Mouse (Mus musculus): ENCODE results near the gene Glrx3. TPM values are rescaled to one million over a fixed set of nuclear protein-coding genes. Genes with fewer than 3 reads are reported as not detected.

The Glrx3 gene
- polyA plus RNA-seq (2014; fragmentation: Nextera tagmentation; extraction: Ambion mirVana), result 283 TPM in 2 replicates

DNA sequence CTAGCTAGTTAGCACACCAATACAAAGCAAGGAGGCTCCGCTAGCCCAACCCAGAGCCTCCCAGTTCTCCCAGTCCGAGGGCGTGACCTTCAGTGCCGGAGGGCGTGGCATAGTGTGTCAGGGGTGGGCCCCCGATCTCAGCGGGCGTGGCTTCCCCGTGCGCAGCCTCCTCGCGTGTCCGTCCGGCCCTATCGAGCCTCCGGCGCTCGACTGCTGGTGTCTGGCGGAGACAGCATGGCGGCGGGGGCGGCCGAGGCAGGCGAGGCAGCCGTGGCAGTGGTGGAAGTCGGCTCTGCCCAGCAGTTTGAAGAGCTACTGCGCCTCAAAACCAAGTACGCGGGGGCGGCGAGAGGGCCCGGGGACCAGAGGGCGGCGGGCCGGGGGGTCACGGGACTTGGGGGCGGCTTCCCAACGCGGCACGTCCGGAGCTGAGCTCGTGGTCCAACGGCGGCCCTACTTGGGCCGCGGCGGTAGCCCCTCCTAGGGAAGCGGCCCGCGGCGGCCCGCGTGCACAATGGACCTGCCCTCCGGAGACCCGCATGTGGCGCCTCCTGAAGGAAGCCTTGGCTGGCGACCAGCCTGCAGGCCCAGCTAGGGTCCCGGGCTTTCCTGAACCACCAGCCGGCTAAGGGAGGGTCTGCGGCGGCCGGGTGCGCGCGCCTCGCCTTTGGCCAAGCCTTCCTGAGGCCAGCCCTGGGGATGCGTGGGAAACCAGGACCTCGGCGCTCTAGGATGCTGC, at the start of gene Glrx3:
Gene Glrx3 (plus strand): TSS at position 175 of the 739 bp plus-strand sequence.
- Histone ChIP-seq H3K4me2 (ENCODE audit: low read depth, low read length) (peak within 1 kb of the TSS; percentile 60), H3K9ac (replicated peaks; ENCODE audit: low read depth, low read length) (peak within 1 kb of the TSS; percentile 92), H3K4me3 (ENCODE audit: low read depth, low read length) (peak within 1 kb of the TSS; percentile 86), H3K4me1 (ENCODE audit: control insufficient read depth, insufficient read depth, low read length) (peaks cover 11% of the 10 kb centered on the region), H3K27me3 (ENCODE audit: control insufficient read depth, insufficient read depth, low read length) (no peaks in the 10 kb centered on the region), H3K9me3 (ENCODE audit: control insufficient read depth, low read length) (no peaks in the 10 kb centered on the region), H3K27ac (ENCODE audit: low read depth, low read length) (peak within 1 kb of the TSS; percentile 87), H3K36me3 (ENCODE audit: control insufficient read depth, insufficient read depth, low read length) (no peaks in the 10 kb centered on the region)
- under 1% methylated on average over 57 of the region's 69 CpGs for WGBS
- peak; percentile 92 for ATAC-seq (ENCODE audit: low read depth)

DNA sequence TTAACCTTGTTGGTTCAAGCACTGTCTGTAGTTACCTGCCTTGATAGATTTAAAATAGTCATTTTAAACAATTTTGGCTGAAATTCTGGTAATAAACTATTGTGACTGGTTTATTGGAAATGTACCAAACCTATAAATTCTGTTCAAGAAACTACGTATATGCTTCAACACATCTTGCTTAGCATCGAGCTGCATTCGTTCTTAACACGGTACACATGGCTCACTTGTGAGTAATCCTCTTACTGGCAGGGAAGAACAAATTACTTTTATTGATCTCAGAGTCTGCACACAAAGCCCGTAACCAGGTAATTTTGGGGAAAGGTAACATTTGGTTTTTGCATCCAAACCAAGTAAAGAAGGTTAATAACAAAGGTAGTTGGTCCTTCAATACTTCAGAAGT, 49.6 kb upstream of the Glrx3 start:
- Histone ChIP-seq H3K9ac (replicated peaks; ENCODE audit: low read depth, low read length) (no peak overlapping the region), H3K9me3 (ENCODE audit: control insufficient read depth, low read length) (no peaks in the 10 kb centered on the region), H3K4me1 (ENCODE audit: control insufficient read depth, insufficient read depth, low read length) (no peaks in the 10 kb centered on the region), H3K27ac (ENCODE audit: low read depth, low read length) (no peak overlapping the region), H3K36me3 (ENCODE audit: control insufficient read depth, insufficient read depth, low read length) (no peaks in the 10 kb centered on the region), H3K27me3 (ENCODE audit: control insufficient read depth, insufficient read depth, low read length) (no peaks in the 10 kb centered on the region), H3K4me2 (ENCODE audit: low read depth, low read length) (no peak overlapping the region), H3K4me3 (ENCODE audit: low read depth, low read length) (no peak overlapping the region)
- WGBS, result 85% methylated on average over 5 of the region's 5 CpGs
- no peak for ATAC-seq (ENCODE audit: low read depth)

DNA sequence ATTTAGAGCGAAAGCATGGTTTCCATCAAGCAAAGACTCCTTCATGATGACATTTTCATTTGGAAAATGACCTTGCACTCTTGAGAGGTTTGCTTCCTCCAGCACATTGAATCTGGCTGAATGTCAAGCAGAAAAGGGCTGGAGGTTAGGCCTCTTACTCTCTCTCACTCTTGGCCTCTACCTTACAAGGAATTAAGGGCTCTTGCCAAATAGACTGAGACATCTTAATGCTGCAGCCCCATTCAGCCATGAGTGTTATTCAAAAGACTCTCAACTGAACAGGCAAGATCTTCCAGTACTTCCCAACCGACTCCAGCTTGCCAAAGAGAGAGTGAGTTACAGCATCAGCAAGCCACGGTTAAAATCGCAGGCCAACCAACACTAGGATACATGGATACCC, 42.0 kb upstream of the Glrx3 start:
- H3K27ac ChIP-seq (ENCODE audit: low read depth, low read length), result no peak overlapping the region
- no peaks in the 10 kb centered on the region for H3K27me3 ChIP-seq (ENCODE audit: control insufficient read depth, insufficient read depth, low read length)
- H3K4me2 ChIP-seq (ENCODE audit: low read depth, low read length), result no peak overlapping the region
- H3K4me1 ChIP-seq (ENCODE audit: control insufficient read depth, insufficient read depth, low read length), result no peaks in the 10 kb centered on the region
- no peak overlapping the region for H3K4me3 ChIP-seq (ENCODE audit: low read depth, low read length)
- H3K9ac ChIP-seq (replicated peaks; ENCODE audit: low read depth, low read length), result no peak overlapping the region
- H3K36me3 ChIP-seq (ENCODE audit: control insufficient read depth, insufficient read depth, low read length), result no peaks in the 10 kb centered on the region
- ATAC-seq (ENCODE audit: low read depth), result no peak
- 88% methylated on average over 4 of the region's 4 CpGs for WGBS
- H3K9me3 ChIP-seq (ENCODE audit: control insufficient read depth, low read length), result no peaks in the 10 kb centered on the region

DNA sequence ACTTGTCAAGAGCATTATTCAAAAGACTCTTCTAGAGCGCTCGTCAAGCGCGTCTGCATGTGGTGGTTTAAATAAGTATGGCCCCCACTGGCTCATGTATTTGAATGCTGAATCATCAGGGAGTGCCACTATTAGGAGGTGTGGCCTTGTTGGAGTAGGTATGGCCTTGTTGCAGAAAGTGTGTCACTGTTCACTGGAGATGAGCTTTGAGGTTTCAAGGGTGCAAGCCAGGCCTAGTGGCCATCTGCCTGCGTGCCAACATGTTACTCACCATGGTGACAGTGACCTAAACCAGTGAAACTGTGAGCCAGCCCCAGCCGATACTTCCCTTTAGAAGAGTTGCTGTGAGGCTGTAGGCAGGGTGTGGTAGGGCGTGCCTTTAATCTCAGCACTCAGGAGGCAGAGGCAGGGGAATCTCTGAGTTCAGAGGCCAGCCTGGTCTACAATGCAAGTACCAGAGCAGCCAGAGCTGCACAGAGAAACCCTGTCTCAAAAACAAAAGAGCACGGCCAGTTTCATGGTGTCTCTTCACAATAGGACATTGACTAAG, 40.0 kb upstream of the Glrx3 start:
- H3K4me3 ChIP-seq (ENCODE audit: low read depth, low read length), result no peak overlapping the region
- WGBS, result 93% methylated on average over 8 of the region's 8 CpGs
- H3K36me3 ChIP-seq (ENCODE audit: control insufficient read depth, insufficient read depth, low read length), result no peaks in the 10 kb centered on the region
- no peak overlapping the region for H3K27ac ChIP-seq (ENCODE audit: low read depth, low read length)
- H3K4me2 ChIP-seq (ENCODE audit: low read depth, low read length), result no peak overlapping the region
- no peaks in the 10 kb centered on the region for H3K27me3 ChIP-seq (ENCODE audit: control insufficient read depth, insufficient read depth, low read length)
- H3K4me1 ChIP-seq (ENCODE audit: control insufficient read depth, insufficient read depth, low read length), result no peaks in the 10 kb centered on the region
- ATAC-seq (ENCODE audit: low read depth), result no peak
- no peak overlapping the region for H3K9ac ChIP-seq (replicated peaks; ENCODE audit: low read depth, low read length)
- no peaks in the 10 kb centered on the region for H3K9me3 ChIP-seq (ENCODE audit: control insufficient read depth, low read length)

DNA sequence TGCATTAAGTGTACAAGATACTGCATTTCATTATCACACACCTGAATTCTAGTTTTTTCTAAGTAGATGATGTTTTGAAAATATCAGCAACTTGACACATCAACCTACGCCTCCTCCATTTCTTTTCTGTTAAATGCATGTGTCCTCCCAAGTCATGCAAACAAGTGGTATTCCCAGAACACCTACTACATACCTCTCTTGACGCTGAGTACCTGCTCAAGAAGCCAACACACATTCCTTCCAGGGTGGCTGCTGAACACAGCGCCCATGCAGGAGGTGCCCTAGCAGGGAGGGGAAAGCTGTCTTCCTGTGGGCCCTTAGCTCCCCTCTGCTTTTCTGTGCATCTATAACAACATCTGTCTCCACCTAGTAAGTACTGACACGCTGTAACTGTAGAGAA, 38.4 kb upstream of the Glrx3 start:
- 95% methylated on average over 4 of the region's 4 CpGs for WGBS
- ATAC-seq (ENCODE audit: low read depth), result no peak
- Histone ChIP-seq H3K9ac (replicated peaks; ENCODE audit: low read depth, low read length) (no peak overlapping the region), H3K4me2 (ENCODE audit: low read depth, low read length) (no peak overlapping the region), H3K9me3 (ENCODE audit: control insufficient read depth, low read length) (no peaks in the 10 kb centered on the region), H3K4me1 (ENCODE audit: control insufficient read depth, insufficient read depth, low read length) (no peaks in the 10 kb centered on the region), H3K27ac (ENCODE audit: low read depth, low read length) (no peak overlapping the region), H3K27me3 (ENCODE audit: control insufficient read depth, insufficient read depth, low read length) (no peaks in the 10 kb centered on the region), H3K4me3 (ENCODE audit: low read depth, low read length) (no peak overlapping the region), H3K36me3 (ENCODE audit: control insufficient read depth, insufficient read depth, low read length) (no peaks in the 10 kb centered on the region)

DNA sequence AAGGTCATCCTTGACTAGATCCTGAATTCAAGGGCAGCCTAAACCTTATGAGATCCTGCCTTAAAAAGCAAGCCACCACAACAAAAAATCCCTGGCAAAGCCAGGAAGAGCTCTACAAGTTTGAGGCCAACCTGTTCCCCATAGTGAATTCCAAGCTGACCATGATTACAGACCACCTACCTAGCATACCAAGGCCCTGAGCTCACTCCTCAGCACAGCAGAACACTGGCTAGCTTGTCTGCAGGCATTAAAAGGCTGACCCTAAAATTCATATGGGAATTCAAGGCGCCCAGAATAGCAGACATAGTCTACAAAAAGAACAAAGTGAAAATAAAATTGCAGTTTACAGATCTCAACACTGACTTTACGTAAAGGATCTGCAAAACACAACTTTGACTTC, 33.3 kb upstream of the Glrx3 start:
- Histone ChIP-seq H3K9ac (replicated peaks; ENCODE audit: low read depth, low read length) (no peak overlapping the region), H3K4me2 (ENCODE audit: low read depth, low read length) (no peak overlapping the region), H3K9me3 (ENCODE audit: control insufficient read depth, low read length) (no peaks in the 10 kb centered on the region), H3K27ac (ENCODE audit: low read depth, low read length) (no peak overlapping the region), H3K27me3 (ENCODE audit: control insufficient read depth, insufficient read depth, low read length) (no peaks in the 10 kb centered on the region), H3K4me3 (ENCODE audit: low read depth, low read length) (no peak overlapping the region), H3K36me3 (ENCODE audit: control insufficient read depth, insufficient read depth, low read length) (no peaks in the 10 kb centered on the region), H3K4me1 (ENCODE audit: control insufficient read depth, insufficient read depth, low read length) (no peaks in the 10 kb centered on the region)
- 97% methylated on average over 2 of the region's 2 CpGs for WGBS
- no peak for ATAC-seq (ENCODE audit: low read depth)

DNA sequence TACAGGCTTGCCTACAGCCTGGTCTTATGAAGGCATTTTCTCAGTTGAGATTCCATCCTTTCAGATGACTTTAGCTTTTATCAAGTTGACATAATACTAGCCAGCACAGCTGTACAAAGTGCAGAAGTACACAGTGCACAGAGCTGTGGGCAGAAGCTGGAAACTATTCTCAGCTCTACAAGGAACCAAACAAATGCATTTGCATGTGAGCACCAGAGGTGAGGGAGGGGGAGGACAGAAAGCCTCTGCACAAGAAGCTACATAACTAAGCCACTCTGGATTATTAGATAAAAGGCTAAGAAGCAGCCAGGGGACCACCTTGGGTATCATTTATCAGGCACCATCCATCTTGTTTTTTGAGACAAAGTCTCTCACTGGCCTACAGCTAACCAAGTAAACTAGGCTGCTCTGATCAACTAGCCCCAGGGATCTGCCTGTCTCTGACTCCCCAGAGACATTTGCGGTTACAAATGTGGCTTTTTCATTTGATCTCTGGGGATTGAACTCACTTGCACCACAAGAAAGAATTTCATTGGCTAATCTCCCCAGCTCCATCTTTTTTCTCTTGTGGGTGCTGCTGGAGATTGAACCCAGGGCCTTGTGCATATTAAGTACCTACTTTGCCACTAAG, 29.9 kb upstream of the Glrx3 start:
- Histone ChIP-seq H3K4me2 (ENCODE audit: low read depth, low read length) (no peak overlapping the region), H3K27me3 (ENCODE audit: control insufficient read depth, insufficient read depth, low read length) (no peaks in the 10 kb centered on the region), H3K4me3 (ENCODE audit: low read depth, low read length) (no peak overlapping the region), H3K9me3 (ENCODE audit: control insufficient read depth, low read length) (no peaks in the 10 kb centered on the region), H3K27ac (ENCODE audit: low read depth, low read length) (no peak overlapping the region), H3K4me1 (ENCODE audit: control insufficient read depth, insufficient read depth, low read length) (no peaks in the 10 kb centered on the region), H3K9ac (replicated peaks; ENCODE audit: low read depth, low read length) (no peak overlapping the region), H3K36me3 (ENCODE audit: control insufficient read depth, insufficient read depth, low read length) (no peaks in the 10 kb centered on the region)
- no peak for ATAC-seq (ENCODE audit: low read depth)
- WGBS, result 88% methylated on average over 1 of the region's 1 CpGs

DNA sequence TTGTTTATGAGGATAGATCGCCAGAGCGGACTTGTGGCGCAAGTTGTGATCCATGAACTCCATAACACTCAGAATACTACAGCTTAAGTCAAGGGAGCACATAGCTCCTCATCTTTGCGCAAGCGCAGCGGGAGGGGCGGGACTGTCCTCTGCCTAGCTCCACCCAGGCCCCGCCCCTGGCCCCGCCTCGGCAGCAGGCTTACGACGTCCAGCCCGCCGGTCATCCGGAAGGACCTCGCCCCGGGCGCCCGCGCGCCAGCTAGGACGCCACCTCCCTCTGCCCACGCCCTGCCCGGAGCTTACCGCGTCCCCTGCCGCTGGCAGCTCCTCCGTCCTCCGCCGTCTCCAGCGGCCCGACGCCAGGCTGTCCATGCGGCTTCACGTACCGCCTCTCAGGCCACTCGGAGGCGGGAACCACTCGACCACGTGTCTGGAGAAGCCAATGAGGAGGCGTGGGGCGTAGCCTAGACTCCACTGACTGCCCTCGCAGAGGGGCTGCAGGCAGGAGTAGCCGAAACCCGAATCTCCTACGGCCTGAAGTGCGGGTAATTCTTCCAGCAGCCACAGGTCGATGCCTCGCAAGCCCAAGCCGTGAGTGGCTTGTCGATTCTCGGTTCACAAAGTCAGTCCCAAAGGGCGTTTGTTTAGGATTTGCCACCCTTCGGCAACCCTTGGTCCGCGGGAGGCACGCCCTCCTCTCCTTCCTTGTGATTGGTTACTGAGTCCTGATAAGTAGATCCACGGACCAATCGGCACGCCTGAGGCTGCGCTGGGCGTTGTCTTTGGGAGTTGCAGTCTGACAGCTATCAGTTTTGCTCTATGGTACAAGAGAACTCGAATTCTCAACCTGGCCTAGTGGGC, 26.8 kb upstream of the Glrx3 start, which contains the start of gene 9430038I01Rik:
Gene 9430038I01Rik (minus strand): TSS at position 426 of the 861 bp plus-strand sequence.
- H3K27ac ChIP-seq (ENCODE audit: low read depth, low read length), result peak within 1 kb of the TSS; percentile 87
- H3K27me3 ChIP-seq (ENCODE audit: control insufficient read depth, insufficient read depth, low read length), result no peaks in the 10 kb centered on the region
- H3K9me3 ChIP-seq (ENCODE audit: control insufficient read depth, low read length), result no peaks in the 10 kb centered on the region
- ATAC-seq (ENCODE audit: low read depth), result peak; percentile 100
- peak within 1 kb of the TSS; percentile 60 for H3K4me2 ChIP-seq (ENCODE audit: low read depth, low read length)
- WGBS, result under 1% methylated on average over 61 of the region's 63 CpGs
- peak within 1 kb of the TSS; percentile 80 for H3K4me3 ChIP-seq (ENCODE audit: low read depth, low read length)
- peak within 1 kb of the TSS; percentile 66 for H3K9ac ChIP-seq (replicated peaks; ENCODE audit: low read depth, low read length)
- H3K4me1 ChIP-seq (ENCODE audit: control insufficient read depth, insufficient read depth, low read length), result no peaks in the 10 kb centered on the region
- H3K36me3 ChIP-seq (ENCODE audit: control insufficient read depth, insufficient read depth, low read length), result no peaks in the 10 kb centered on the region

Measured in neural tube, embryonic 14.5 days (tissue).